Mouse (Mus musculus): ENCODE data around the gene Adamts14. TPM values are rescaled to one million over a fixed set of nuclear protein-coding genes. Genes with fewer than 3 reads are reported as not detected.

Gene Adamts14
- polyA plus RNA-seq, 1 experiment from 2014 or later = 0.35 TPM

- no peak for ATAC-seq (ENCODE audit: low FRiP score, low read depth)
- no peaks in the 10 kb centered on the region for H3K9me3 ChIP-seq
- H3K27ac ChIP-seq (replicated peaks) = no peak within 1 kb of the TSS
- no peak within 1 kb of the TSS for H3K4me3 ChIP-seq
- H3K36me3 ChIP-seq = no peaks in the 10 kb centered on the region
- H3K9ac ChIP-seq = no peak within 1 kb of the TSS
- 66% methylated on average over 3 of the region's 3 CpGs for WGBS
- H3K4me2 ChIP-seq = no peak within 1 kb of the TSS
- 0 out of 2 replicates have a peak, but pooled peaks cover under 1% of the 10 kb centered on the region for H3K27me3 ChIP-seq
- H3K4me1 ChIP-seq (replicated peaks) = peaks cover 4% of the 10 kb centered on the region; the same call in 1 of the 2 replicates
Measured at GRCm38 (mm10) chr10:61171654-61172053, 101.6 kb downstream of the Adamts14 start, which contains the start of gene Tbata. TSS of gene Tbata (plus strand) at chr10:61171954.

- Histone ChIP-seq H3K36me3 (no peaks in the 10 kb centered on the region), H3K9ac (no peak overlapping the region), H3K27me3 (no peaks in the 10 kb centered on the region), H3K4me2 (no peak overlapping the region), H3K4me1 (replicated peaks) (no peaks in the 10 kb centered on the region), H3K9me3 (no peaks in the 10 kb centered on the region), H3K4me3 (no peak overlapping the region), H3K27ac (replicated peaks) (no peak overlapping the region)
- WGBS = 59% methylated on average over 2 of the region's 2 CpGs
- ATAC-seq (ENCODE audit: low FRiP score, low read depth) = no peak
Measured at GRCm38 (mm10) chr10:61168393-61168792, 104.8 kb downstream of the Adamts14 start.

- Histone ChIP-seq H3K9me3 (no peaks in the 10 kb centered on the region), H3K36me3 (no peaks in the 10 kb centered on the region), H3K4me3 (no peak overlapping the region), H3K27me3 (no peaks in the 10 kb centered on the region), H3K4me1 (replicated peaks) (no peaks in the 10 kb centered on the region), H3K9ac (no peak overlapping the region), H3K27ac (replicated peaks) (no peak overlapping the region), H3K4me2 (no peak overlapping the region)
- 79% methylated on average over 9 of the region's 9 CpGs for WGBS
- ATAC-seq (ENCODE audit: low FRiP score, low read depth) = no peak
Measured at GRCm38 (mm10) chr10:61167333-61168096, 105.7 kb downstream of the Adamts14 start.

- H3K4me2 ChIP-seq = no peak overlapping the region
- H3K4me1 ChIP-seq (replicated peaks) = no peaks in the 10 kb centered on the region
- no peaks in the 10 kb centered on the region for H3K36me3 ChIP-seq
- no peaks in the 10 kb centered on the region for H3K9me3 ChIP-seq
- ATAC-seq (ENCODE audit: low FRiP score, low read depth) = no peak
- H3K4me3 ChIP-seq = no peak overlapping the region
- no peaks in the 10 kb centered on the region for H3K27me3 ChIP-seq
- 80% methylated on average over 3 of the region's 3 CpGs for whole genome bisulfite sequencing
- no peak overlapping the region for H3K27ac ChIP-seq (replicated peaks)
- no peak overlapping the region for H3K9ac ChIP-seq
Measured at GRCm38 (mm10) chr10:61162366-61162765, 110.9 kb downstream of the Adamts14 start.

GRCm38 (mm10) chr10:61160671-61161070, 112.6 kb downstream of the Adamts14 start:
- 75% methylated on average over 4 of the region's 4 CpGs for WGBS
- Histone ChIP-seq H3K9me3 (no peaks in the 10 kb centered on the region), H3K27me3 (no peaks in the 10 kb centered on the region), H3K27ac (replicated peaks) (no peak overlapping the region), H3K36me3 (no peaks in the 10 kb centered on the region), H3K4me2 (no peak overlapping the region), H3K9ac (no peak overlapping the region), H3K4me3 (no peak overlapping the region), H3K4me1 (replicated peaks) (no peaks in the 10 kb centered on the region)
- no peak for ATAC-seq (ENCODE audit: low FRiP score, low read depth)

GRCm38 (mm10) chr10:61160089-61160488, 113.1 kb downstream of the Adamts14 start:
- Histone ChIP-seq H3K9me3 (no peaks in the 10 kb centered on the region), H3K27me3 (no peaks in the 10 kb centered on the region), H3K4me2 (no peak overlapping the region), H3K36me3 (no peaks in the 10 kb centered on the region), H3K4me1 (replicated peaks) (no peaks in the 10 kb centered on the region), H3K9ac (no peak overlapping the region), H3K27ac (replicated peaks) (no peak overlapping the region), H3K4me3 (no peak overlapping the region)
- 85% methylated on average over 7 of the region's 7 CpGs for WGBS
- ATAC-seq (ENCODE audit: low FRiP score, low read depth) = no peak

- no peaks in the 10 kb centered on the region for H3K27me3 ChIP-seq
- no peak overlapping the region for H3K4me2 ChIP-seq
- H3K36me3 ChIP-seq = no peaks in the 10 kb centered on the region
- H3K9me3 ChIP-seq = no peaks in the 10 kb centered on the region
- no peaks in the 10 kb centered on the region for H3K4me1 ChIP-seq (replicated peaks)
- H3K27ac ChIP-seq (replicated peaks) = no peak overlapping the region
- 81% methylated on average over 3 of the region's 3 CpGs for WGBS
- no peak overlapping the region for H3K4me3 ChIP-seq
- ATAC-seq (ENCODE audit: low FRiP score, low read depth) = no peak
- H3K9ac ChIP-seq = no peak overlapping the region
Measured at GRCm38 (mm10) chr10:61158594-61158993, 114.6 kb downstream of the Adamts14 start.

- WGBS = 89% methylated on average over 2 of the region's 2 CpGs
Measured at GRCm38 (mm10) chr10:61156453-61156852, 116.8 kb downstream of the Adamts14 start.

GRCm38 (mm10) chr10:61155611-61156010, 117.6 kb downstream of the Adamts14 start:
- Histone ChIP-seq H3K9ac (no peak overlapping the region), H3K9me3 (no peaks in the 10 kb centered on the region), H3K27ac (replicated peaks) (no peak overlapping the region), H3K4me2 (no peak overlapping the region), H3K27me3 (no peaks in the 10 kb centered on the region), H3K36me3 (no peaks in the 10 kb centered on the region), H3K4me1 (replicated peaks) (no peaks in the 10 kb centered on the region), H3K4me3 (no peak overlapping the region)
- WGBS = 80% methylated on average over 3 of the region's 3 CpGs
- no peak for ATAC-seq (ENCODE audit: low FRiP score, low read depth)

More at GRCm38 (mm10) chr10:61156453-61156852, 116.8 kb downstream of the Adamts14 start:
- no peak overlapping the region for H3K9ac ChIP-seq
- no peak overlapping the region for H3K4me3 ChIP-seq
- H3K36me3 ChIP-seq = no peaks in the 10 kb centered on the region
- ATAC-seq (ENCODE audit: low FRiP score, low read depth) = no peak
- no peaks in the 10 kb centered on the region for H3K9me3 ChIP-seq
- no peaks in the 10 kb centered on the region for H3K27me3 ChIP-seq
- no peak overlapping the region for H3K27ac ChIP-seq (replicated peaks)
- H3K4me2 ChIP-seq = no peak overlapping the region
- no peaks in the 10 kb centered on the region for H3K4me1 ChIP-seq (replicated peaks)

GRCm38 (mm10) chr10:61152131-61152530, 121.1 kb downstream of the Adamts14 start:
- Histone ChIP-seq H3K9ac (no peak overlapping the region), H3K27me3 (no peaks in the 10 kb centered on the region), H3K36me3 (no peaks in the 10 kb centered on the region), H3K4me3 (no peak overlapping the region), H3K4me2 (no peak overlapping the region), H3K27ac (replicated peaks) (no peak overlapping the region), H3K9me3 (no peaks in the 10 kb centered on the region), H3K4me1 (replicated peaks) (0 out of 2 replicates have a peak, but pooled peaks cover 4% of the 10 kb centered on the region)
- no peak for ATAC-seq (ENCODE audit: low FRiP score, low read depth)

- H3K4me1 ChIP-seq (replicated peaks) = peaks cover 7% of the 10 kb centered on the region
- ATAC-seq (ENCODE audit: low FRiP score, low read depth) = no peak
Measured at GRCm38 (mm10) chr10:61150616-61151015, 122.6 kb downstream of the Adamts14 start.

GRCm38 (mm10) chr10:61149476-61149875, 123.8 kb downstream of the Adamts14 start:
- H3K4me3 ChIP-seq = no peak overlapping the region
- WGBS = 83% methylated on average over 3 of the region's 3 CpGs

More at GRCm38 (mm10) chr10:61150616-61151015, 122.6 kb downstream of the Adamts14 start:
- H3K27me3 ChIP-seq = no peaks in the 10 kb centered on the region
- WGBS = 58% methylated on average over 6 of the region's 6 CpGs
- no peak overlapping the region for H3K4me3 ChIP-seq
- no peak overlapping the region for H3K27ac ChIP-seq (replicated peaks)
- no peaks in the 10 kb centered on the region for H3K36me3 ChIP-seq
- H3K9ac ChIP-seq = no peak overlapping the region
- H3K9me3 ChIP-seq = no peaks in the 10 kb centered on the region
- no peak overlapping the region for H3K4me2 ChIP-seq

More at GRCm38 (mm10) chr10:61149476-61149875, 123.8 kb downstream of the Adamts14 start:
- no peak for ATAC-seq (ENCODE audit: low FRiP score, low read depth)
- Histone ChIP-seq H3K9me3 (no peaks in the 10 kb centered on the region), H3K4me2 (no peak overlapping the region), H3K27me3 (no peaks in the 10 kb centered on the region), H3K9ac (no peak overlapping the region), H3K27ac (replicated peaks) (no peak overlapping the region), H3K4me1 (replicated peaks) (peaks cover 14% of the 10 kb centered on the region), H3K36me3 (no peaks in the 10 kb centered on the region)

Data from hindbrain, embryonic 15.5 days (tissue).